Comparison of ENCODE assay signal across 19 mouse cellular contexts in the genomic region with DNA sequence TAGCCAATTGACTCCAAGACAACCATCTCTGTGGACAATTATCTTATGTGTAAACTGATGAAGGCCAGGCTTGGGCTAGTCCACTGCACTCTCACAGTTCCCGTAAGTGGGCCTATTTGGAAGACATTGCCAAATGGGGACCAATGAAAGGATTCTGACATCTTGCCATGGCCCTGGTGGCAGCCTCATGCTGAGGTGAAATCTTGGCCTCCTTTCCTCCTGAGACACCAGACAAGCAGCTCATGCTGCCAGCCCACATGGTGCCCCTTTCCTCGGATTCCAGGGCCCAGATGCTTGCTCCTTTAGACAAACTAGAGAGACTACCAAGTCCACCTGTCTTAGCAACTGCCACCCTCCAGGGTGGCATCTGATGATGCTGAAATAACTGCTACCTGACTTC. TPM values are rescaled to one million over a fixed set of nuclear protein-coding genes. Genes with fewer than 3 reads are reported as not detected.
"Had no signal": no experiment of that assay in that cellular context is flagged by ENCODE, and none has a peak within 500 bp of the region (broad histone marks: within the 10 kb centered on the region; RNA-seq: fewer than 3 reads in every experiment).

No protein-coding gene starts in this region.

- H3K27ac ChIP-seq: midbrain, embryonic 10.5 days; midbrain, embryonic 12.5 days; neural tube, embryonic 13.5 days; neural tube, embryonic 15.5 days had no signal

- H3K4me1 ChIP-seq: midbrain, embryonic 12.5 days; neural tube, embryonic 13.5 days; neural tube, embryonic 15.5 days had no signal

- H3K4me2 ChIP-seq: lung, embryonic 14.5 days; midbrain, embryonic 12.5 days; neural tube, embryonic 13.5 days; neural tube, embryonic 15.5 days had no signal

- DNase-seq: lung, adult 18-20 months; lung, embryonic 14.5 days; lung, postnatal 10 days; lung, postnatal 4 days; midbrain, embryonic 14.5 days; retina, postnatal 1 day; right cerebral cortex, adult 18-20 months; right cerebral cortex, postnatal 25 days; right cerebral cortex, postnatal 4 days; spleen, adult 18-20 months; thymus, adult 2 months; thymus, postnatal 25 days; thymus, postnatal 4 days had no signal

- H3K9ac ChIP-seq: lung, embryonic 14.5 days; midbrain, embryonic 12.5 days; neural tube, embryonic 13.5 days; neural tube, embryonic 15.5 days had no signal

- H3K9me3 ChIP-seq: midbrain, embryonic 10.5 days; midbrain, embryonic 12.5 days; neural tube, embryonic 13.5 days; neural tube, embryonic 15.5 days had no signal

- ATAC-seq: midbrain, embryonic 16.5 days had no signal

- H3K27me3 ChIP-seq: midbrain, embryonic 12.5 days; neural tube, embryonic 13.5 days; neural tube, embryonic 15.5 days had no signal

- H3K36me3 ChIP-seq: midbrain, embryonic 10.5 days; midbrain, embryonic 12.5 days; neural tube, embryonic 13.5 days; neural tube, embryonic 15.5 days had no signal

- H3K4me3 ChIP-seq: midbrain, embryonic 10.5 days; midbrain, embryonic 12.5 days; myocyte; neural tube, embryonic 13.5 days; neural tube, embryonic 15.5 days had no signal

RNA-seq across cellular contexts. Expression of a gene that starts 20.1 kb away (rescaled TPM):
- polyA plus RNA-seq: myocyte had no signal
